Mouse (Mus musculus): ENCODE measurements around the gene Slc12a7. TPM values are rescaled to one million over a fixed set of nuclear protein-coding genes. Genes with fewer than 3 reads are reported as not detected.

Slc12a7 gene
- polyA plus RNA-seq, 1 experiment: 104 TPM

DNA sequence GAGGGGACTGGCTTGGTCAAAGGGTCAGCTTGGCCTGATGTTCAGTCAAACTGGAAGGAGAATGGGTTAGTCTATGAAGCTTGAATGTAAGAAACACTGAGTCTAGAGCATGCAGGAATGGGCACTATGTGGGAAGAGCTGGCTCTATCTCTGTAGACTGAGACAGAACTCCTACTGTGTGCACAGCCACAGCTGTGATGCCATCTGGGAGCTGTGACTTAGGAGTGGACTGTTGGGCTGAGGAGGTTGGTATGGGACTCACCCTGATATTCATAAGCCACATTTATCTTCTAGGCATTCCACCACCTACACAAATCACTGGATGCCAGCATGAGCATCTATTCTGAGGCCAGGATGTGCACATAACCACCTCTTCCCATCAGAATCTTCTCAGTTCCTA is 24.5 kb downstream of the Slc12a7 start:
- Histone ChIP-seq H3K4me1 (ENCODE audit: control insufficient read depth, insufficient read depth, low read length) (peaks cover 15% of the 10 kb centered on the region), H3K27ac (ENCODE audit: insufficient read depth, low read depth, low read length) (peak overlapping the region; percentile 72; the same call in 1 of the 2 replicates), H3K27me3 (replicated peaks; ENCODE audit: control insufficient read depth, insufficient read depth, low read length) (no peaks in the 10 kb centered on the region), H3K4me3 (ENCODE audit: insufficient read depth, low read depth, low read length) (no peak overlapping the region), H3K36me3 (ENCODE audit: control insufficient read depth, insufficient read depth, low read length) (no peaks in the 10 kb centered on the region)
- no peak for DNase-seq
- no peak for TF ChIP-seq CTCF (conservative IDR thresholded peaks at IDR 0.05; ENCODE audit: insufficient read depth, insufficient read length, low read depth, low read length)
- TF ChIP-seq POLR2A (IDR thresholded peaks at IDR 0.05; ENCODE audit: low read depth, low read length): no peak

DNA sequence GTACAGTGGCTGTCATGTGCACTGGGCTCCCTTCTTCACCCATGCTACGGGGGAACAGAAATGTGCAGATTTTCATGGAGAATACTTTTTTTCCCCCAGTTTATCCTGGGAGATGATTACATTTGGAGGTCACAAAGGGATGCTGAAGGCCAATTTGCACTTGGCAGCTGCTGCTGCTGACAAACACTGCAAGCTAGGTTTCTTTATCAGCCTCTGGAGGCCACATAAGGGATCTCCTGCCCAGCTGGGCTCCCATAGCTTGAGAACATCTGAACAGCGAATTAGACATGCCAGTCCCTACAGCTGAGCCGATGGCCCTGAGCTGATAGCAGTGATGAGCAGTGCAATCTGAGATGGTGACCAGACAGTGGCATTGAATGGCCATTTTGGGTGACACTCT is 26.7 kb downstream of the Slc12a7 start:
- H3K4me1 ChIP-seq (ENCODE audit: control insufficient read depth, insufficient read depth, low read length): peaks cover 21% of the 10 kb centered on the region
- TF ChIP-seq CTCF (conservative IDR thresholded peaks at IDR 0.05; ENCODE audit: insufficient read depth, insufficient read length, low read depth, low read length) (no peak), POLR2A (IDR thresholded peaks at IDR 0.05; ENCODE audit: low read depth, low read length) (no peak)
- no peaks in the 10 kb centered on the region for H3K27me3 ChIP-seq (replicated peaks; ENCODE audit: control insufficient read depth, insufficient read depth, low read length)
- no peak overlapping the region for H3K4me3 ChIP-seq (ENCODE audit: insufficient read depth, low read depth, low read length)
- no peaks in the 10 kb centered on the region for H3K36me3 ChIP-seq (ENCODE audit: control insufficient read depth, insufficient read depth, low read length)
- 95% methylated on average over 3 of the region's 3 CpGs for WGBS
- H3K27ac ChIP-seq (ENCODE audit: insufficient read depth, low read depth, low read length): no peak overlapping the region
- no peak for DNase-seq

DNA sequence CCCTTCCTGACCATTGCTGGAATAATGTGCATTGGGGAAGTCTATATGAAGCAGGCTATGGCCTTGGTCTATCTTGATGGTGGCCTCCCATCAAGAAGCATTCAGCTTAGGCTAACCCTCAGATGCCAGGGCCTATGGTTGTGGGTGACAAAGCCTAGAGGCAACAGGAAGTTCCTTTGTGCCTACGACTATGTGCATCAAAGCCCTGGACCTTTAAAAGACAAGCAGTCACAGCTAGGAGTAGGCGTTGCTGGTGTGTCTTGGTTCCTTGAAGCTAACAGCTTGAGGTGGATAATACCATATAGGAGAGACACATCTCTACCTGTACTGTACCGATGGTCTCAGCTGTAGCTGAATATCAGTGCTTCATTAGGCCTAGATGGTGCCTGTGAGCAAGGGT is 27.2 kb downstream of the Slc12a7 start:
- 90% methylated on average over 3 of the region's 3 CpGs for WGBS
- Histone ChIP-seq H3K4me1 (ENCODE audit: control insufficient read depth, insufficient read depth, low read length) (peaks cover 25% of the 10 kb centered on the region), H3K36me3 (ENCODE audit: control insufficient read depth, insufficient read depth, low read length) (no peaks in the 10 kb centered on the region), H3K27me3 (replicated peaks; ENCODE audit: control insufficient read depth, insufficient read depth, low read length) (no peaks in the 10 kb centered on the region), H3K4me3 (ENCODE audit: insufficient read depth, low read depth, low read length) (no peak overlapping the region), H3K27ac (ENCODE audit: insufficient read depth, low read depth, low read length) (no peak overlapping the region)
- TF ChIP-seq POLR2A (IDR thresholded peaks at IDR 0.05; ENCODE audit: low read depth, low read length): no peak
- TF ChIP-seq CTCF (conservative IDR thresholded peaks at IDR 0.05; ENCODE audit: insufficient read depth, insufficient read length, low read depth, low read length): no peak
- no peak for DNase-seq

DNA sequence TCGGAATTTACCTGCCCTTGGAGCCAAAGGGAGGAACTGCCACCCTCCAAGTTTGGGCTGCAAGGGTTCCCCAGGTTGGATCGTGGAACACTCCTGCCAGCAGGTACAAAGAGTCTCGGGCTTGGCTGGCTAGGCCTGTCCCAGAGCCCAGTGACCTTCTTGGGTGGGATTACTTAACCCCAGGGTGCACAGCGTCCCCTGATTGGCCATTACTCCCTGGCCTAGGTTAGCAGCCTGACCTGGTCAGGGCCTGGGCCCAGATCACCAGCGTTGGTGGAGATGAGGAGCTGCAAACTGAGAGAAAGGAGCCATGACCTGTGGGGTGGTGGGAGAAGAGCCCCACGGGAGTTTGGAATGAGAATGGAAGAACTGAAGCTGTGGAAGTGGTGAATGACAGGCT is 30.0 kb downstream of the Slc12a7 start:
- Histone ChIP-seq H3K36me3 (ENCODE audit: control insufficient read depth, insufficient read depth, low read length) (no peaks in the 10 kb centered on the region), H3K27me3 (replicated peaks; ENCODE audit: control insufficient read depth, insufficient read depth, low read length) (no peaks in the 10 kb centered on the region), H3K27ac (ENCODE audit: insufficient read depth, low read depth, low read length) (peak overlapping the region; percentile 75), H3K4me1 (ENCODE audit: control insufficient read depth, insufficient read depth, low read length) (peaks cover 32% of the 10 kb centered on the region), H3K4me3 (ENCODE audit: insufficient read depth, low read depth, low read length) (peak overlapping the region; percentile 26; the same call in 1 of the 2 replicates)
- no peak for DNase-seq
- 53% methylated on average over 6 of the region's 6 CpGs for WGBS
- TF ChIP-seq CTCF (conservative IDR thresholded peaks at IDR 0.05; ENCODE audit: insufficient read depth, insufficient read length, low read depth, low read length) (no peak), POLR2A (IDR thresholded peaks at IDR 0.05; ENCODE audit: low read depth, low read length) (no peak)

DNA sequence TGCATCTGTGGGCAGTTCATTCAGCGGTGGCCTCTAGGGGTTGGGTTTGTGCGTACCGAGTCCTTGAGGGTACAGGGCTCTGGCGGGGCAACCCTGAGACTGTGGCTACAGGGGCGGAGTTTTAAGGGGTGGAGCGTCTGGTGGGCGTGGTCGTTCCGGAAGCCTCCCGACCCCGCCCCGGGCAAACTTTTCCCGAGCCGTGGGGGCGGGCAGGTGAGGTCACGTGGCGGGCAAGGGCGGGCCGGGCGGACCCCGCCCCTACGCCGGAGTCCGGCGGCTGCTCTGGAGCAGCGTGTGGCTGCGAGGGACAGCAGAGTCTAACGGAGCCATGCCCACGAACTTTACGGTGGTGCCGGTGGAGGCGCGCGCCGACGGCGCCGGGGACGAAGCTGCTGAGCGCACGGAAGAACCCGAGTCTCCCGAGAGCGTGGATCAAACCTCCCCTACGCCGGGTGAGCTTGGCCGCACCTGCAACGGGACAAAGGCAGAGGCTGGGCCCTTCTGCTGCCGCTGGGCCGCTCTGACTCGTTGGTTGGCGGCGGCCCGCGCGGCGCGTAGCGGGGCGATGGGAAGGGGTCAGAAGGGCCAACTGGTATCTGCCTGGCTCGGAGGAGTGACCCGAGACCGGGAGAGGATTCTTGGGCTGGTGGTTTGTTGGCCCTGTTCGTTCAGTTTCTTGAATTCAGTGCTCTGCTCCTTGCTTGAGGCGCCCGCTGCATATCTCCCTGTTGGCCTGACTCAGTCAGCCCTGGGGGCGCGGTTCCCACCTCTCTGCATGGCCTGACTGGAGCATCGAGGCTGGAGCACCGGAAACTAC is 30.8 kb downstream of the Slc12a7 start:
- Histone ChIP-seq H3K4me3 (ENCODE audit: insufficient read depth, low read depth, low read length) (peak overlapping the region; percentile 61), H3K36me3 (ENCODE audit: control insufficient read depth, insufficient read depth, low read length) (no peaks in the 10 kb centered on the region), H3K4me1 (ENCODE audit: control insufficient read depth, insufficient read depth, low read length) (peaks cover 37% of the 10 kb centered on the region), H3K27me3 (replicated peaks; ENCODE audit: control insufficient read depth, insufficient read depth, low read length) (no peaks in the 10 kb centered on the region), H3K27ac (ENCODE audit: insufficient read depth, low read depth, low read length) (peak overlapping the region; percentile 84)
- under 1% methylated on average over 70 of the region's 70 CpGs for WGBS
- DNase-seq: peak; percentile 98
- 0 out of 2 replicates have a peak, but pooled peaks have one; percentile 12 for TF ChIP-seq CTCF (conservative IDR thresholded peaks at IDR 0.05; ENCODE audit: insufficient read depth, insufficient read length, low read depth, low read length)
- TF ChIP-seq POLR2A (IDR thresholded peaks at IDR 0.05; ENCODE audit: low read depth, low read length): peak; percentile 78

DNA sequence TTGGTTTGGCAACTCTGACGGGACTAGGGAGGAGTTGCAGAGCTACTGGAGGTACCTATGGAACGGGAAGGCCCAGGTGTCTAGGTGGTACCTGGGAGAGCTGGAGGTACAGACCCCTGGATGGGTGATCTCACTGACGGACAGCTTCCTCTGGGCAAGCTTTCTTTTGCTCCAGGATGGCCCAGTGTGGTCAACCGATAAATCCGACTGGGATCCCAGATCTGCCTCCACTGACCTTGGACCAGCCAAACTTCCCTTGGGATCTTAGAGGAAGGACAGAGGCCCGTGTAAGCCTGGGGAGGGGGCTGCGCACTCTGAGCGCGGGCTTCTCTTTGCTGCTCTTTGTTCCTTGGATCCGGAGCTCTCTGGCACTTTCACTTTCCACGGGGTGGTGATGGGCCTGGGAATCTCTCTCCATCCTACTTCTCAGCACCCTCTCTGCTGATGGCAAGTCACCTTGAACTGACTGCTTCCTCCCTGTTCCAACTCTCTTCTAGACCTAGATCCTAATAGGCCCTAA is 31.4 kb downstream of the Slc12a7 start:
- peak overlapping the region; percentile 61 for H3K4me3 ChIP-seq (ENCODE audit: insufficient read depth, low read depth, low read length)
- 5% methylated on average over 11 of the region's 11 CpGs for WGBS
- TF ChIP-seq CTCF (conservative IDR thresholded peaks at IDR 0.05; ENCODE audit: insufficient read depth, insufficient read length, low read depth, low read length): no peak
- TF ChIP-seq POLR2A (IDR thresholded peaks at IDR 0.05; ENCODE audit: low read depth, low read length): no peak
- peaks cover 43% of the 10 kb centered on the region for H3K4me1 ChIP-seq (ENCODE audit: control insufficient read depth, insufficient read depth, low read length)
- no peaks in the 10 kb centered on the region for H3K36me3 ChIP-seq (ENCODE audit: control insufficient read depth, insufficient read depth, low read length)
- H3K27me3 ChIP-seq (replicated peaks; ENCODE audit: control insufficient read depth, insufficient read depth, low read length): no peaks in the 10 kb centered on the region
- H3K27ac ChIP-seq (ENCODE audit: insufficient read depth, low read depth, low read length): peak overlapping the region; percentile 84
- peak; percentile 71 for DNase-seq

DNA sequence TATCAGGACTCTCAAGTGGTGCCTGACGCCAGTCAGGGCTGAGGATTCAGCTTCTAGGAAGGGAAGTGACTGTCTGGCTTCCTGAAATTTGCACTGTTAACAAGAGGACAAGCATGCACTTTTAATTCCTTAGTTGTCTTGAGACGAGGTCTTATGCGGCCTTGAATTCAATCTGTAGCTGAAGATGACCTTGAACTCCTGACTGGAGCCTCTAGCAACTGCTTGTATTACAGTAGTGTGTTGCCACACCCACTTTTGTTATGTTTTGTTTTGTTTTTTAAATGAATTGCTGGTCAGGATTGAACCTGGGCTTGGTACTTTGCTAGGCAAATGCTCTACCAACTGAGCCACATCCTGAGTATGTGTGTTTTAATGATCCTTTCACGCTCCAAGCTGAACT is 32.5 kb downstream of the Slc12a7 start:
- peak overlapping the region; percentile 61; the same call in 1 of the 2 replicates for H3K4me3 ChIP-seq (ENCODE audit: insufficient read depth, low read depth, low read length)
- H3K27me3 ChIP-seq (replicated peaks; ENCODE audit: control insufficient read depth, insufficient read depth, low read length): no peaks in the 10 kb centered on the region
- H3K36me3 ChIP-seq (ENCODE audit: control insufficient read depth, insufficient read depth, low read length): no peaks in the 10 kb centered on the region
- H3K27ac ChIP-seq (ENCODE audit: insufficient read depth, low read depth, low read length): peak overlapping the region; percentile 84
- WGBS: 38% methylated on average over 4 of the region's 4 CpGs
- TF ChIP-seq CTCF (conservative IDR thresholded peaks at IDR 0.05; ENCODE audit: insufficient read depth, insufficient read length, low read depth, low read length) (no peak), POLR2A (IDR thresholded peaks at IDR 0.05; ENCODE audit: low read depth, low read length) (no peak)
- no peak for DNase-seq
- H3K4me1 ChIP-seq (ENCODE audit: control insufficient read depth, insufficient read depth, low read length): peaks cover 51% of the 10 kb centered on the region
